Mouse (Mus musculus) limb, embryonic 15.5 days (tissue): ENCODE results near the gene Rnf212. TPM values are rescaled to one million over a fixed set of nuclear protein-coding genes. Genes with fewer than 3 reads are reported as not detected.

Experiments
- ATAC-seq: fragments of 200-750 bp; cut with Nextera tagmentation; 2 replicates; pipeline ENCODE4 v1.8.0; 2017; ENCODE audit warnings: low read depth, moderate TSS enrichment; ENCODE audit not compliant: insufficient number of reproducible peaks, low FRiP score, low TSS enrichment
- H3K27ac ChIP-seq: fragments of 300-500 bp; sonication (generic); 2 replicates; pipeline ENCODE4 v1.5.1; 2015; ENCODE audit warnings: moderate library complexity, mild to moderate bottlenecking, inconsistent platforms
- H3K27me3 ChIP-seq: fragments of 300-500 bp; sonication (generic); 2 replicates; pipeline ENCODE4 v1.6.1; 2015; ENCODE audit warnings: inconsistent platforms
- H3K36me3 ChIP-seq: fragments of 300-500 bp; sonication (generic); 2 replicates; pipeline ENCODE4 v1.6.1; 2015; ENCODE audit warnings: inconsistent platforms
- H3K4me1 ChIP-seq: fragments of 300-500 bp; sonication (generic); 2 replicates; pipeline ENCODE4 v1.6.1; 2015; ENCODE audit warnings: inconsistent platforms
- H3K4me2 ChIP-seq: fragments of 300-500 bp; sonication (generic); 2 replicates; pipeline ENCODE4 v1.6.1; 2015; ENCODE audit warnings: mild to moderate bottlenecking, inconsistent platforms
- H3K4me3 ChIP-seq: fragments of 300-500 bp; sonication (generic); 2 replicates; pipeline ENCODE4 v1.5.1; 2015; ENCODE audit warnings: mild to moderate bottlenecking, inconsistent platforms
- H3K9ac ChIP-seq: fragments of 300-500 bp; sonication (generic); 2 replicates; pipeline ENCODE4 v1.6.1; 2015; ENCODE audit warnings: inconsistent platforms
- H3K9me3 ChIP-seq: fragments of 300-500 bp; sonication (generic); 2 replicates; pipeline ENCODE4 v1.6.1; 2016; ENCODE audit warnings: inconsistent platforms
- WGBS: fragments of 180-500 bp; shearing (Covaris S2); methylation state at CpG from one replicate; pipeline ENCODE4 v1.1.7; 2015; 5-methylcytosine and 5-hydroxymethylcytosine counted together
- polyA plus RNA-seq: library from polyadenylated mRNA; unstranded; fragments of >200 nt; fragmentation: Nextera tagmentation; extraction: Ambion mirVana; gene quantifications from 2 replicates; pipeline ENCODE4 v1.2.1, GENCODE M21; 2015

Gene Rnf212
- polyA plus RNA-seq, 1 experiment from 2014 or later: not detected

DNA sequence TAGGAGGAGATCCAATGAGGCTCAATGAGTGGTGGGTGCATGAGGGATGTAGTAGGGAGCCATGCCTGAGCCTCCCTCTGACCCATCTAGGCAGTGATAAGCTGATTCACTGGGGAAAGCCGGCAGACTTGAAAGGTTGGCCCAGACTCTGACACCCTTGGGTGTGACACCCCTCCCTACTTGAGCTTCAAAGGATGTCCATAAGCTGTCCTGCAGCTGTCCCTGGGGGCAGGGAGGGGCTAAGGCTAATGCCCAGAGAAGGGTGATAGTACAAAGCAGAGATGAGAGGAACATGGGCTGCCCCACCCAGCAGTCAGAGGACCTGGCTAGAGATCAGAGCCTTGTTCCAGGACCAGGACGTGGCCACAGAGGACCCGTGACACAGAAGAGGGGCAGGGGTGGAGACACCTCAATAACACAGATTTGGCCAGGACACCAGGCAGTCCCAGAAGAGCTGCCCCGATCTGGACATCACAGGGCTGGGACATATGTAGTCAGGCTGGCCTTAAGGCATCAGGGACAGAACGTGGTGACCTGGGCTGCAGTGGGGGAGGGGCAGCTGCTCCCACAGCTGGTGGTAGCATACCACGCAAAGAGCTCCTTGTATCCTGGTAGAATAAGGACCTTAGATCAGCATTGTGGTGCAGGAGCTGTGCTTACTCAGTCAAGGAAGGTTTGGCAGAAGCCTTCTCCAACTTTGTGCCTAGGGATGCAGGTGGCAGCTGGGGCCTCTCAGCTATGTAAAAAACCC lies 65.6 kb downstream of the Rnf212 start:
- WGBS: 45% methylated on average over 6 of the region's 6 CpGs
- no peak overlapping the region for H3K9ac ChIP-seq
- H3K9me3 ChIP-seq: no peaks in the 10 kb centered on the region
- H3K4me1 ChIP-seq: peaks cover 13% of the 10 kb centered on the region
- peaks cover 41% of the 10 kb centered on the region for H3K36me3 ChIP-seq
- no peak overlapping the region for H3K4me3 ChIP-seq
- H3K27ac ChIP-seq: no peak overlapping the region
- 0 out of 2 replicates have a peak, but pooled peaks have one; percentile 8 for ATAC-seq
- no peak overlapping the region for H3K4me2 ChIP-seq
- no peaks in the 10 kb centered on the region for H3K27me3 ChIP-seq

DNA sequence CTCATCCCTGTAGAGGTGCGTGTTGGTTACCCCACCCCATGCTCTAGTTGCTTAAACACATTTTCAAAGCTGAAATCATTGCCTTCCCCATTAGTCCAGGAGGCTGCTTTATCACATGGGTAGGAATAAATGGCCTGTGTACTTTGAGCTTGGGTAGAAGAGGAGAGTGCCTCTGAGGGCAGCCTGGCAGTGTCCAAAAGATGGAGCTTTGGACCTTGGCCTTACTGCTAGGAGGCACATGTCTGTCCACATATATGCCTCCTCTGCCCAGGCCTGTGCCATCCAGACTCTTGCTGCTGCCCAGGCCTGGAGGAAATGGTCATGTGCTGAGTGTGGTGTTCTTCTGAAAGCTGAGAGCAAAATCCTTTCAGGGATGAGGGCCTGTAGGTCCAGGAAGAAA lies 66.4 kb downstream of the Rnf212 start:
- Histone ChIP-seq H3K4me2 (no peak overlapping the region), H3K36me3 (peaks cover 41% of the 10 kb centered on the region), H3K27me3 (no peaks in the 10 kb centered on the region), H3K9me3 (no peaks in the 10 kb centered on the region), H3K4me3 (no peak overlapping the region), H3K4me1 (peaks cover 13% of the 10 kb centered on the region), H3K27ac (no peak overlapping the region), H3K9ac (no peak overlapping the region)
- WGBS: 96% methylated on average over 1 of the region's 1 CpGs
- no peak for ATAC-seq

DNA sequence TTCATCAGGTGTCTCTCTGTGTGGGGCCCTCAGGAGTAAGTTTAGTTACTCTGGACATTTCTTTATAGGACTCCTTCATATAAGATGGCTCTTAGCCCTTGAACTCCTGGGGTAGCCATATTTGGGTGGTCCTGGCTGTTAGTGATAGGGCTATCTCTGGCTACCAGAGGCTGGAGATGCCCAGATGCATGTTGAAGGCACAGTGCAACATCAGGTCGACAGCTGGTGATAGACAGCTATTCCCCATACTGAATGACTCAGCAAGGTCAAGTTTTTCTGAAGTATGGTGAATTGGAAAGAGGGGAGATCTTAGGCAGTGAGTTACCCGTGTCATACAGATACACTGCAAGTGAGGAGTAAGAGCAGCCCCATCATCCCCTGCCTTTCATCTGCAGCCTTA lies 67.0 kb downstream of the Rnf212 start:
- peaks cover 14% of the 10 kb centered on the region for H3K4me1 ChIP-seq
- H3K4me3 ChIP-seq: no peak overlapping the region
- no peak for ATAC-seq
- 74% methylated on average over 2 of the region's 2 CpGs for WGBS
- H3K9me3 ChIP-seq: no peaks in the 10 kb centered on the region
- H3K36me3 ChIP-seq: peaks cover 41% of the 10 kb centered on the region
- H3K9ac ChIP-seq: no peak overlapping the region
- H3K4me2 ChIP-seq: no peak overlapping the region
- H3K27ac ChIP-seq: no peak overlapping the region
- H3K27me3 ChIP-seq: no peaks in the 10 kb centered on the region

DNA sequence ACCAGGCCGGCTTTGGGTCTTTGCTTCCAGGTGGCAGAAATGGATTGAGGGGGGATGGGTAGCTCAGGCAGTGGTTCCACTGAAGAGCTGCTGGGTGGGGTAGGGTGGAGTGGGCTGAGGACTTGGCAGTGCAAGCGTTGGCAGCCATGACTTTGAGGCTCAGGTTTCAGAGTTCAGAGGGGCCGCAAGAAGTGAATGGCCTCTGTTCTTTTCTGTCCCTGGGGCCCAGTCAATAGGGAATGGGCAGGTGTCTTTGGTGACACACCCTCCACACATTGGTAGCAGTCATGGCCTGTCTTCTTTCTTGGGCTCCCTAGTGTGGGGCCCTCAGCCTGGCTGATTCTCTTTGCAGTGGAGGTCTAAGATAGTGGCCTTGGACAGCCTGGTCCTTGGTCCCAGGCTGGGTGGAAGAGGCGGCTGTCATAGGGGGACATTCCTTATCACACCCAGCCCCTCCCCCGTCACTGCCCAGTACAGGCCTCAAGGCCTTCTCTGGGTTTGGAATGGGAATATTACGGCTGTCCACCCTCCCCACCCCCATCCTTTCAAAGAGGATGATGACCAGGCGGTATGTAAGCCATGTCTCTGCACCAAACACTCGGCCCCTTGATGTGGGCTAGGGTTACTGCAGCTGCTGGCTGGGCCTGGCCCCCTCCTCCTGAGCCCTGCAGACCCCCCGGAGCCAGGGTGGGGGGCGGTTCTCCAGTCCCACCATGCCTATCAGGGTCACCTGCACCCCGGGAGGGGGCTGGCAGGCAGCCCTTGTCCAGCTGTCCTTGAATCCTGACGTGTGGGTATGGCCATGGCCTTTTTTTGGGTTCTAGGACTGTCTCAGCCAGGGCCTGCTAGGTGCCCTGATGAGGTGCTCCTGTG lies 70.8 kb downstream of the Rnf212 start:
- 65% methylated on average over 12 of the region's 12 CpGs for WGBS
- no peak overlapping the region for H3K9ac ChIP-seq
- H3K4me1 ChIP-seq: peaks cover 44% of the 10 kb centered on the region
- H3K4me2 ChIP-seq: no peak overlapping the region
- H3K4me3 ChIP-seq: no peak overlapping the region
- no peaks in the 10 kb centered on the region for H3K9me3 ChIP-seq
- H3K36me3 ChIP-seq: peaks cover 49% of the 10 kb centered on the region
- ATAC-seq: no peak; the same call in 1 of the 2 replicates
- no peaks in the 10 kb centered on the region for H3K27me3 ChIP-seq
- peak overlapping the region; percentile 22; the same call in 1 of the 2 replicates for H3K27ac ChIP-seq

DNA sequence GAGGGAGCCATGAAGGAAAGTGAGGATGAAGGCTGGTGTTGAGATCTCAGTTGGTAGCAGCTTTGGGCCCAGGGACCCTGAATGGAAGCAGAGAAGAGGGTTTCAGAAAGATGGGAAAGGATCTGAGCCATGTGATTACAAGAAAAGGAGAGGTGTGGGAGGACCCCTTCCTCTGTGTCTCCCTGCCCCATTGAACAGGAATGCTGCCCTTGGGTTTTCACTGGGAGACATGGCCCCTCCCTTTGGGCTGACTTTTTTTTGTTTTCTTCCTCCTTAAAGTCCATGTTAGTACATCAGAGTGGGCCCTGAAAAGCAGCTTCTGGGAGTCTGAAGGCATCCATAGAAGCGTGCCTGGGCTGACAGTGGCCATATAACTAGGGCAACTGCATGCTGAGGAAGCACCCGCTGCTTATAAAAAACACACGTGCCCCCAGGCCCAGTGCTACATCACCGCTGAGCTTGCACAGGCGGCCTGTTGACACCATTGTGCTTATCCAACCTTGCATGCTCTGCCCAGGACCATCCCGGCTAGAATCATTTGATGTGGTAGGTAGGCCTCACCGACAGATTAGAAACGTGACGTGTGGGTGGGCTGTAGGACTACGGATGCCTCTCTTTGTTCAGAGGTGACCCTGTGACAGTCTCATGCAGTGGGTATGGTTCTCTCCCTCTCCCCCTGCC lies 73.3 kb downstream of the Rnf212 start:
- H3K4me1 ChIP-seq: peaks cover 69% of the 10 kb centered on the region
- peaks cover 30% of the 10 kb centered on the region for H3K36me3 ChIP-seq
- no peaks in the 10 kb centered on the region for H3K27me3 ChIP-seq
- no peak overlapping the region for H3K9ac ChIP-seq
- no peak overlapping the region for H3K4me2 ChIP-seq
- no peaks in the 10 kb centered on the region for H3K9me3 ChIP-seq
- no peak overlapping the region for H3K4me3 ChIP-seq
- H3K27ac ChIP-seq: peak overlapping the region; percentile 73
- ATAC-seq: no peak
- WGBS: 69% methylated on average over 10 of the region's 10 CpGs

DNA sequence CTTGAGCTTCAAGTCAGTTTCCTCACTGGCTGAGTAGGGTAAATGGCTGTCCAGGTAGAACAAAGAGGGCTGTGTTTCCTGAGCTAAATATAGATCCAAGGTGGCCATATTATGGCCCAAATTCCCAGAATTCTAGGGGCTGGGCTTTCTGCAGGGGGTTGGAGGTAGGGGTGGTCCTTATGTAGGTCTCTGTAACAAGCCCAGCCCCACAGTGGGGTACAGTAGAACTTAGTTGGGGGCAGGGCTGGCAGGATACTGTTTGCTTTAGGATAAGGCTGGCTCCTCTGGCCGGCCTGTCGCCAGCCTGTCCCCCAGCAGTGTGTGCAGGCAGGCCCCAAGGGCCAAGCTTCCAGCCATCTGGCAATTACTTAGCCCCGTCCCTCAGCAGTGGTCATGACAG lies 74.4 kb downstream of the Rnf212 start:
- H3K36me3 ChIP-seq: peaks cover 19% of the 10 kb centered on the region
- no peaks in the 10 kb centered on the region for H3K9me3 ChIP-seq
- no peak overlapping the region for H3K4me3 ChIP-seq
- no peaks in the 10 kb centered on the region for H3K27me3 ChIP-seq
- peak overlapping the region; percentile 73 for H3K27ac ChIP-seq
- peaks cover 80% of the 10 kb centered on the region for H3K4me1 ChIP-seq
- 0 out of 2 replicates have a peak overlapping the region, but pooled peaks have one; percentile 20 for H3K9ac ChIP-seq
- no peak overlapping the region for H3K4me2 ChIP-seq
- ATAC-seq: peak; percentile 42; the same call in 1 of the 2 replicates
- WGBS: 48% methylated on average over 3 of the region's 3 CpGs

DNA sequence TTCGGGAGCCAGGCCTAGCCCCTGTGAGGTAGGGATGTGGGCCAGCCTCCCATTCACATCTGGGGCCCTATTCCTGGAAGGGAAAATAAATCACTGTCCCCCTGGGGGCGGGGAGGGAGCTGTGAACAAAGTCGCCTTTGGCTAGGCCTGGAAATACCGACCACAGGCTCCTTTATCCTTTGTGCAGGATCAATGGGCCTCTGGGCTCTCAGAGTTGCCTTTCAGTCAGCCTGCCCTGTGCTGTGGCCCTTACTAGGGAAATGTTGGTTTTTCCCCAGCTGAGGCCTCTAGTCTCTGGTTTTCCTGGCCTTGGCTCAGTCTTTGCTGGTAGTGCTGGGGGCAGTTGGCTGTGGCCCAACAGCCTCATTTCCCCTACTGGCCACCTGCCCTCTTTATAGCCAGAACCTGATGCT lies 77.4 kb downstream of the Rnf212 start:
- peak; percentile 16; the same call in 1 of the 2 replicates for ATAC-seq
- Histone ChIP-seq H3K9me3 (no peaks in the 10 kb centered on the region), H3K4me2 (0 out of 2 replicates have a peak overlapping the region, but pooled peaks have one; percentile 2), H3K36me3 (0 out of 2 replicates have a peak, but pooled peaks cover 4% of the 10 kb centered on the region), H3K4me1 (peaks cover 83% of the 10 kb centered on the region), H3K27ac (peak overlapping the region; percentile 73), H3K27me3 (no peaks in the 10 kb centered on the region), H3K9ac (no peak overlapping the region), H3K4me3 (no peak overlapping the region)
- 32% methylated on average over 4 of the region's 4 CpGs for WGBS

DNA sequence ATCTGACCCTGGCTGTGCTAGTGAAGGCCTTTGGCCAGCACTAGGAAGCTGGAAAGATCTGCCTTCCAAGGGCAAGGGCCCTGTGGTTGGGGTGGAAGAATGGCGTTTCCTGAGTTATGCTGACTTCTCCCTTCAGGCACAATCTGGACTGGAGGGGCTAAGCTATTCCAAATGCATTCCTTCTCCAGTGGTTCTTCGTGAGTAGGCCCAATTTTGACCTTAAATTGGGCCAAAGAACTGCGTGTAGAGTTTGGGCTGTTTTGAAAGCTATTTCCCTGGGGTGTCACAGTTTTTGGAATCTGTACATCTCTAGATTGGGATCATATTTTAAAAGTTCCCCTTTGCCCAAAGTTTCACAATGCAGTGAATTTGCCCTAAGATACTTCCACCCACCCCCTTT lies 78.2 kb downstream of the Rnf212 start:
- H3K27ac ChIP-seq: peak overlapping the region; percentile 73
- 0 out of 2 replicates have a peak overlapping the region, but pooled peaks have one; percentile 10 for H3K9ac ChIP-seq
- H3K27me3 ChIP-seq: no peaks in the 10 kb centered on the region
- peak overlapping the region; percentile 19; the same call in 1 of the 2 replicates for H3K4me2 ChIP-seq
- H3K36me3 ChIP-seq: no peaks in the 10 kb centered on the region
- H3K9me3 ChIP-seq: no peaks in the 10 kb centered on the region
- 0 out of 2 replicates have a peak overlapping the region, but pooled peaks have one; percentile 91 for H3K4me3 ChIP-seq
- H3K4me1 ChIP-seq: peaks cover 86% of the 10 kb centered on the region
- ATAC-seq: no peak
- WGBS: 58% methylated on average over 3 of the region's 3 CpGs

DNA sequence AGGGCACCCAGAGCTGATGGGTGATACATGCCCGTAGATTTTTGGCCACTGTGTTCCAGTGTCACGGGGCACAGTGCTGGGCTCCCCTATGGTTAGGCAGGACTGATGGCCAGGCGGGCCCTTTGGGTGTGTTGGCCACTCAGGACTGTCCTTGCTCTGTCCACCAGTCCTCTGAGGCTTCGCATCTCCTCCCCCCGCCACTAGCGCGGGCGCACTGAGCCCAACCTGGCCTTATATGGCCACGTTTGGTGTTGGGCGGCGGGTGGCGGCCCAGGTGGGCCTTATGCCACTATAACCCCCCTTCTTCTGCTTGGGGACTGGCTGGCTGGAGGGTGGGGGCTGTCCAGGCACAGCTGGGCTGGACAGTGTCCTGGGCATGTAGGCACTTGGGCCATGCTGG lies 78.9 kb downstream of the Rnf212 start:
- Histone ChIP-seq H3K36me3 (no peaks in the 10 kb centered on the region), H3K9ac (no peak overlapping the region), H3K9me3 (no peaks in the 10 kb centered on the region), H3K4me2 (peak overlapping the region; percentile 84), H3K27ac (peak overlapping the region; percentile 73; the same call in 1 of the 2 replicates), H3K4me1 (peaks cover 80% of the 10 kb centered on the region), H3K4me3 (peak overlapping the region; percentile 91), H3K27me3 (no peaks in the 10 kb centered on the region)
- no peak for ATAC-seq
- 91% methylated on average over 12 of the region's 12 CpGs for WGBS

DNA sequence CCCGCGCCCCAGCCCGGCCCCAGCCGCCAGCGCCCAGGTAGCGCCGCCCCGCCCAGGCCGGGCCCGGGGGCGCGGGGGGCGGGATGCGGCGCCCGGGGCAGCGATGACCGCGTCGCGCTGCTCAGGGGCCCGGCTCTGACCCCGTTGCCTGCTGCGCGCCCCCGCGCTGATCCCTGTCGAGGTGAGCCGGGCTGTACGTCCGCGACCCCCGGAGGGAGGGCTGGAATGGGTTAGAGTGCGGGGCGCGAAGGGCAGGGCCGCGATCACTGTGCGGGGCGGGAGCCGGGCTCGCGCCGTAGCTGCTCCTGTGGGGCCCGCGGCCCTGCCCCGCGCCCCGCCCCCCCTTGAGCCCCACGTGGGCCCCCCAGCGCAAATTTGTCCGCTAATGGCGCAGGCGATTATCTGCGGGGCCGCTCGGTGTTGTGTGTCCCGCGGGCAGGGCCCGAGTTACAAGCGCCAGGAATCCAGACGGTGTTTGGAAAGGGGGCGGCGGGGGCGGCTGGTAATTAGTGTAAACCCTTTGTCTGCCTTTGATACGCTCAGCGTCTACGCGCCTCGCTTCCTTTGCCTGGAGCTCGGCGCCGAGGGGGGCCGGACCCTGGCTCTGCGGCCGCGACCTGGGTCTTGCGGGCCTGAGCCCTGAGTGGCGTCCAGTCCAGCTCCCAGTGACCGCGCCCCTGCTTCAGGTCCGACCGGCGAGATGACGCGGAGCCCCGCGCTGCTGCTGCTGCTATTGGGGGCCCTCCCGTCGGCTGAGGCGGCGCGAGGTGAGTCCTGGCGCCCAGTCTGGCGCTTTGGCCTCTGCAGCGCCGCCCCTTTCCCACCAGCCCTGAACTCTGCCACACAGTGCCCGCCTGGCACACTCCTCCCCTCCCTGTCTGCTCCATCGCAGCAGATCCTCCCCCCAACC lies 80.2 kb downstream of the Rnf212 start:
- H3K9me3 ChIP-seq: no peaks in the 10 kb centered on the region
- WGBS: 1% methylated on average over 90 of the region's 99 CpGs
- no peaks in the 10 kb centered on the region for H3K36me3 ChIP-seq
- H3K4me3 ChIP-seq: peak overlapping the region; percentile 91
- peak overlapping the region; percentile 84 for H3K4me2 ChIP-seq
- H3K27me3 ChIP-seq: no peaks in the 10 kb centered on the region
- peaks cover 68% of the 10 kb centered on the region for H3K4me1 ChIP-seq
- peak overlapping the region; percentile 78 for H3K9ac ChIP-seq
- peak; percentile 13 for ATAC-seq
- peak overlapping the region; percentile 33 for H3K27ac ChIP-seq
